Mouse (Mus musculus) midbrain, embryonic 12.5 days (tissue): ENCODE results near the gene Castor2. TPM values are rescaled to one million over a fixed set of nuclear protein-coding genes. Genes with fewer than 3 reads are reported as not detected.

Experiments used
- ATAC-seq: fragments of 200-750 bp; cut with Nextera tagmentation; 2 replicates; pipeline ENCODE4 v1.8.0; 2017; ENCODE audit warnings: low read depth, moderate TSS enrichment, moderate library complexity; ENCODE audit not compliant: low FRiP score
- H3K27ac ChIP-seq: fragments of 300-500 bp; sonication (generic); replicated peaks from 2 replicates; pipeline ENCODE4 v1.5.1; 2016; ENCODE audit warnings: mild to moderate bottlenecking
- H3K27me3 ChIP-seq: fragments of 300-500 bp; sonication (generic); 2 replicates; pipeline ENCODE4 v1.6.1; 2016; ENCODE audit warnings: mild to moderate bottlenecking
- H3K36me3 ChIP-seq: fragments of 300-500 bp; sonication (generic); 2 replicates; pipeline ENCODE4 v1.6.1; 2016
- H3K4me1 ChIP-seq: fragments of 300-500 bp; sonication (generic); 2 replicates; pipeline ENCODE4 v1.6.1; 2016
- H3K4me2 ChIP-seq: fragments of 300-500 bp; sonication (generic); replicated peaks from 2 replicates; pipeline ENCODE4 v1.6.1; 2016; ENCODE audit warnings: mild to moderate bottlenecking, moderate library complexity
- H3K4me3 ChIP-seq: fragments of 300-500 bp; sonication (generic); 2 replicates; pipeline ENCODE4 v1.5.1; 2016; ENCODE audit warnings: mild to moderate bottlenecking
- H3K9ac ChIP-seq: fragments of 300-500 bp; sonication (generic); replicated peaks from 2 replicates; pipeline ENCODE4 v1.6.1; 2016; ENCODE audit warnings: mild to moderate bottlenecking, moderate library complexity
- H3K9me3 ChIP-seq: fragments of 300-500 bp; sonication (generic); 2 replicates; pipeline ENCODE4 v1.6.1; 2016; ENCODE audit warnings: mild to moderate bottlenecking
- WGBS: fragments of 180-500 bp; shearing (Covaris S2); methylation state at CpG from one replicate; pipeline ENCODE4 v1.1.7; 2016; 5-methylcytosine and 5-hydroxymethylcytosine counted together
- polyA plus RNA-seq: library from polyadenylated mRNA; unstranded; fragments of >200 nt; fragmentation: Nextera tagmentation; extraction: Ambion mirVana; gene quantifications from 2 replicates; pipeline ENCODE4 v1.2.1, GENCODE M21; 2016

The Castor2 gene
- polyA plus RNA-seq, 1 experiment from 2014 or later: 20.6 TPM

GRCm38 (mm10) chr5:134105829-134106228, 6.3 kb downstream of the Castor2 start:
- WGBS: 97% methylated on average over 8 of the region's 8 CpGs
- H3K36me3 ChIP-seq: peaks cover 30% of the 10 kb centered on the region
- no peak for ATAC-seq

GRCm38 (mm10) chr5:134114981-134115380, 15.5 kb downstream of the Castor2 start:
- 93% methylated on average over 5 of the region's 5 CpGs for WGBS
- H3K9me3 ChIP-seq: no peaks in the 10 kb centered on the region
- ATAC-seq: no peak
- no peak overlapping the region for H3K4me3 ChIP-seq
- no peak overlapping the region for H3K9ac ChIP-seq
- H3K4me1 ChIP-seq: no peaks in the 10 kb centered on the region; the same call in 1 of the 2 replicates
- H3K27me3 ChIP-seq: no peaks in the 10 kb centered on the region
- no peak overlapping the region for H3K4me2 ChIP-seq
- H3K27ac ChIP-seq: no peak overlapping the region
- peaks cover 40% of the 10 kb centered on the region for H3K36me3 ChIP-seq

More at GRCm38 (mm10) chr5:134105829-134106228, 6.3 kb downstream of the Castor2 start:
- no peak overlapping the region for H3K27ac ChIP-seq
- H3K4me3 ChIP-seq: no peak overlapping the region
- H3K9ac ChIP-seq: no peak overlapping the region
- H3K27me3 ChIP-seq: no peaks in the 10 kb centered on the region
- H3K9me3 ChIP-seq: 0 out of 2 replicates have a peak, but pooled peaks cover 2% of the 10 kb centered on the region
- H3K4me2 ChIP-seq: no peak overlapping the region
- H3K4me1 ChIP-seq: peaks cover 19% of the 10 kb centered on the region

DNA sequence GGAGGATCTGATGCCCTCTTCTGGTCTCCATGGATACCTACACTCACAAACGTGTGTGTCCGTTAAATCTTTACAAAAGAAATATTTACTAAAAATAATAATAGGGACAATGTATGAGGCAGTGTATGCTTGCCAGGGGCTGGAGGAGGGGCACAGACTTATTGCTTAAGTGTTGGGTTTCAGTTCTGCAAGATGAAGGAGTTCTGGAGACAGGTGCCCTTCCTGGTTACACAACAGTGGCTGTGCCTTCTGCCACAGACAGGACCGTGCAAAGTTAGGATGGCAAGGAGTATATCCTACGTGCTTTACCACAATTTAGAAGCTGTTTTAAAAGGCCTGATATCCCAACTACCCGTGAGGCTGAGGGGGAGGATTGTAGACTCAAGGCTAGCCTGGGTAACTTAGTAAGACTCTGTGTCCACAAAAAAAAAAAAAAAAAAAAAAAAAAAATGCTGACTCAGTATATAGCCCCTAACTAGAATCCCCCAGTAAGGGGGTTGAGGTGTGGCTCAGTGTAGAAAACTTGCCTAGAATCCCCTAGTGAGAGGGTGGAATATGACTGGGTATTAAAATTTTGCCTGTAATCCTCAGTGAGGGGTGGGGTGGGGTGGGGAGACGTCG, 16.2 kb downstream of the Castor2 start:
- Histone ChIP-seq H3K27me3 (no peaks in the 10 kb centered on the region), H3K27ac (no peak overlapping the region), H3K4me3 (no peak overlapping the region), H3K36me3 (peaks cover 32% of the 10 kb centered on the region), H3K4me1 (peaks cover under 1% of the 10 kb centered on the region; the same call in 1 of the 2 replicates), H3K9me3 (no peaks in the 10 kb centered on the region), H3K4me2 (no peak overlapping the region), H3K9ac (no peak overlapping the region)
- ATAC-seq: no peak
- 93% methylated on average over 7 of the region's 7 CpGs for WGBS

- Histone ChIP-seq H3K27me3 (no peaks in the 10 kb centered on the region), H3K36me3 (peaks cover 22% of the 10 kb centered on the region), H3K4me2 (no peak overlapping the region), H3K27ac (no peak overlapping the region), H3K4me1 (peaks cover 8% of the 10 kb centered on the region), H3K4me3 (no peak overlapping the region), H3K9me3 (no peaks in the 10 kb centered on the region), H3K9ac (no peak overlapping the region)
- 91% methylated on average over 15 of the region's 15 CpGs for WGBS
- ATAC-seq: no peak
These were observed 19.4 kb downstream of the Castor2 start for GRCm38 (mm10) chr5:134118798-134119407.

DNA sequence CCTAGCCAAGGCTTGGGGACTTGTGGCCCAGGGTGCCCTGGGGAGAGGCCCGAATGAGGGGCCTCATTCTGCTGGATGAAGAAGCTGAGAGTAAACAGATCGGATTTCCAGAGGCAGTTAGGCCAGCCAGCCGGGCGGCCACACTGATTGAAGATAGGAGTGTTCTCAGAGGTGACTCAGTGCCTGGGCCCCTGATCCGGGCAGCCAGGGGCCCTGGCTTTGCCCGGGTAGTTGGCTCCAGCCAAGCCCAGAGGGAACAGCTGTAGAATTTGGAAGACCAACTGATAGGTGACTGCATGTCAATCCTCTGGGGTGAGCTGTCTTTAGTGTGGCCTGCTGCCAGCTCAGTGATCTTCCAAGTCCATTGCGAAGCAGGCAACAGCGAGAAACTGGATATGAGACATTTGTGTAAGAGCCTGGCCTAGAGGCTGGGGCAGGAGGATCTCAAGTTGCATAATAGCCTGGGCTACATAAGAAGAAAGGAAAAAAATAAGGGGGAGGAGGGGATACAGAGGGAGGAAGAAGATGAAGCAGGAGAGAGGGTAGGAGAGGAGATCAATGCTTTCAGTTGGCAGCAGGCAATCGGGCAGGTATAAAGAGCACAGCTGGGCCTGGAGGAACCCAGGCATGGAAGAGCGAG, 20.1 kb downstream of the Castor2 start:
- 75% methylated on average over 10 of the region's 10 CpGs for WGBS
- peaks cover 8% of the 10 kb centered on the region for H3K4me1 ChIP-seq
- H3K27ac ChIP-seq: no peak overlapping the region
- no peak for ATAC-seq
- H3K27me3 ChIP-seq: no peaks in the 10 kb centered on the region
- H3K9ac ChIP-seq: no peak overlapping the region
- peaks cover 20% of the 10 kb centered on the region for H3K36me3 ChIP-seq
- H3K9me3 ChIP-seq: no peaks in the 10 kb centered on the region
- H3K4me2 ChIP-seq: no peak overlapping the region
- no peak overlapping the region for H3K4me3 ChIP-seq

- Histone ChIP-seq H3K36me3 (peaks cover 20% of the 10 kb centered on the region), H3K27ac (no peak overlapping the region), H3K27me3 (no peaks in the 10 kb centered on the region), H3K9me3 (no peaks in the 10 kb centered on the region), H3K4me2 (no peak overlapping the region), H3K4me1 (peaks cover 8% of the 10 kb centered on the region), H3K9ac (no peak overlapping the region), H3K4me3 (no peak overlapping the region)
- 86% methylated on average over 3 of the region's 3 CpGs for WGBS
- ATAC-seq: no peak
These were observed 20.6 kb downstream of the Castor2 start for GRCm38 (mm10) chr5:134120135-134120534.

DNA sequence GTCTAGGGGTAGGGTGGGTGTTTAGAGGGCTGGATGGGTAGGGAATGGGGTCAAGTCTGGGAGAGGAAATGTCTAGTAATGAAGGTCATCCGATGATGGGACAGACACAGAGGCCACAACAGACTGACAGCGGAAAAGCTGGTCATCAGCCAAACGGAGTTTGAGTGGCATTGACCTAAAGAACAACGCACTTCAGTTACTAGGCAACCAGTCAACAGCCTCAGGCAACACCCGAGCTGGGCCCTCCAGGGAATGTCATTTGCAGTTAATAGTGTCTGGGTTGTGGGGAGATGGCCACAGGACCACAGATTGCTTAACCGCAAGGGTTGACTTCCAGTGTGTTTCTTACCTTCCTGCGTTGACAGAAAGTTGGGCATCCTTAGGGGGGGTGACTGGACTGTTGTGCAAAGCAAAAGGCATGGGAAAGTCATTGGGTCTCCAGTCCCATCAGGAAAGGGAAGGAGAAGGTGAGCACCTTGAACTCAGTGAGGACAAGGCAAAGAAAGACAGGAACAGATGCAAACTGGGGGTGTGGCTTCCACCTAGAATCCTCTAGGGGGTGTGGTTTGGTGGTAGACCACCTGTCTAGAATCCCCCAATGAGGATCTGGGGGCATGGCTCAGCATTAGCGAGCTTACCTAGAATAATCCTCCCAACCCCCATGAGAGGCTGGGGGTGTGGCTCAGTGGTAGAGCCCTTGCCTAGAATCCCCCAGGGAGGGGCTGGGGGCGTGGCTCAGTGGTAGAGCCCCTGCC, 21.8 kb downstream of the Castor2 start:
- Histone ChIP-seq H3K27ac (no peak overlapping the region), H3K4me1 (peaks cover 8% of the 10 kb centered on the region), H3K4me3 (no peak overlapping the region), H3K9ac (no peak overlapping the region), H3K9me3 (no peaks in the 10 kb centered on the region), H3K27me3 (no peaks in the 10 kb centered on the region), H3K4me2 (no peak overlapping the region), H3K36me3 (peaks cover 26% of the 10 kb centered on the region)
- ATAC-seq: no peak
- WGBS: 61% methylated on average over 9 of the region's 9 CpGs

- no peak overlapping the region for H3K9ac ChIP-seq
- peaks cover 8% of the 10 kb centered on the region for H3K4me1 ChIP-seq
- no peak overlapping the region for H3K4me3 ChIP-seq
- no peak overlapping the region for H3K4me2 ChIP-seq
- no peaks in the 10 kb centered on the region for H3K27me3 ChIP-seq
- no peak overlapping the region for H3K27ac ChIP-seq
- WGBS: 74% methylated on average over 4 of the region's 4 CpGs
- ATAC-seq: no peak
- H3K9me3 ChIP-seq: 0 out of 2 replicates have a peak, but pooled peaks cover under 1% of the 10 kb centered on the region
- peaks cover 30% of the 10 kb centered on the region for H3K36me3 ChIP-seq
These were observed 22.4 kb downstream of the Castor2 start for GRCm38 (mm10) chr5:134121893-134122259.

GRCm38 (mm10) chr5:134123846-134124245, 24.3 kb downstream of the Castor2 start:
- Histone ChIP-seq H3K4me1 (peaks cover 8% of the 10 kb centered on the region), H3K9ac (no peak overlapping the region), H3K4me3 (no peak overlapping the region), H3K27me3 (no peaks in the 10 kb centered on the region), H3K4me2 (no peak overlapping the region), H3K36me3 (peaks cover 32% of the 10 kb centered on the region), H3K9me3 (0 out of 2 replicates have a peak, but pooled peaks cover 3% of the 10 kb centered on the region), H3K27ac (no peak overlapping the region)
- no peak for ATAC-seq
- WGBS: 82% methylated on average over 6 of the region's 6 CpGs

DNA sequence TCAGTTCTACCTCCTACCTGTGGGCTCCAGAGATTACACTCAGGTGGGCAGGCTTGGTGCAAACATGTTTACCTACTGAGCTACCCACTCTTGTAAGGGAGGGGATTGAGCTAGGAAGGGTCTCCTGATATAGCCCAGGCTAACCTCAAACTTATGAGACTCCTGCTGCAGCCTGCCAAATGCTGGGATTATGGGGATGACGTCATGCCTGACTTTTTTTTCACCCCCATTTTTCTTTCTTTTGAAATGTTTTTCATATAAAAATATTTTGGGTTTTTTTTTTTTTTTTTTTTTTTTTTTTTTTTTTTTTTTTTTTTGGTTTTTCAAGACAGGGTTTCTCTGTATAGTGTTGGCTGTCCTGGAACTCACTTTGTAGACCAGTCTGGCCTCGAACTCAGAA, 26.7 kb downstream of the Castor2 start:
- Histone ChIP-seq H3K36me3 (peaks cover 27% of the 10 kb centered on the region), H3K27me3 (no peaks in the 10 kb centered on the region), H3K4me1 (peaks cover 4% of the 10 kb centered on the region), H3K9ac (no peak overlapping the region), H3K4me2 (no peak overlapping the region), H3K9me3 (0 out of 2 replicates have a peak, but pooled peaks cover 3% of the 10 kb centered on the region), H3K4me3 (no peak overlapping the region), H3K27ac (no peak overlapping the region)
- ATAC-seq: no peak
- 88% methylated on average over 2 of the region's 2 CpGs for WGBS

GRCm38 (mm10) chr5:134131586-134131985, 32.1 kb downstream of the Castor2 start:
- Histone ChIP-seq H3K4me3 (no peak overlapping the region), H3K9me3 (0 out of 2 replicates have a peak, but pooled peaks cover 7% of the 10 kb centered on the region), H3K36me3 (peaks cover 61% of the 10 kb centered on the region), H3K27me3 (no peaks in the 10 kb centered on the region), H3K4me1 (peaks cover 8% of the 10 kb centered on the region), H3K4me2 (no peak overlapping the region), H3K9ac (no peak overlapping the region), H3K27ac (0 out of 2 replicates have a peak overlapping the region, but pooled peaks have one; percentile 5)
- ATAC-seq: peak; percentile 54; the same call in 1 of the 2 replicates
- 10% methylated on average over 4 of the region's 4 CpGs for WGBS
